Mouse (Mus musculus) lung, adult 18-20 months (tissue): ENCODE measurements around the gene Lce1g.

Experiments
- DNase-seq, 2 experiments: peaks; one replicate each; pipeline ENCODE4 v3.0.0; 2022; ENCODE audit warnings: mixed read lengths in 2 of 2

The Lce1g gene

GRCm38 (mm10) chr3:92752238-92752637, at the start of gene Lce1g:
Gene Lce1g, minus strand, starts transcription at chr3:92752338.
- DNase-seq, result no peak

DNA sequence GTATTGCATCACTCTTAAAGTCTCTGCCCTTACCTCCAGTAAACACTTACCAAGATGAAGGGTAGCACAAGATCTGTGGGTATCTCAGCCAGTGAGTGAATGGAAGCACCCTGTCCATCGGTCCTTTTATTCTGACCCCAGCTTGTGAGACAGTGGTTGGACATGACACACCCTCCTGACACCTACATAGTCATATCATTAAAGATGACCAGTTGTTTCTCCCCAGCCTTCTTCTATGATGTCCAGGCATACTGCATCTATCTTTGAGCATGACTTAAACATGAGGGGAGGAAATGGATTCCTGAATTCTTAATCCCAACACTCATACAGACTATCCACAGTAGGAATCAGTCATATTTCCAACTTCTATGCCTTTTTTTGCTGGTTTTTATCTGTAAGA, 38.3 kb upstream of the Lce1g start, which contains the start of gene Lce1j:
Lce1j (minus strand) TSS at position 101 of the 400 bp plus-strand sequence.
- no peak for DNase-seq

DNA sequence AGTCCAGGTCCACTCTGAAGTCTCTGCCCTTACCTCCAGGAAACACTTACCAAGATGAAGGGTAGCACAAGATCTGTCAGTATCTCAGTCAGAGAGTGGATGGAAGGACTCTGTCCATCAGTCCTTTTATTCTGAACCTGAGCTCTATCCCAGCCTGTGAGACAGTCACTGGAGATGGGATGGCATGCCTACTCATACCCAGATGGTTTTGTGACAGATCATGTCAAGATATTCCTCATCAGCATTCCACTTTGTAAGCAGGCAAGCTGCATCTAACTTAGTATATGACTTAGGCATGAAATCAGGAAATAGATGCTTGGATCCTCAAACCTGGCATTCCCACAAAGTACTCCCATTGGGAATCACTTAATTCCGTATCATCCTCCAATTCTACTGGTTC, 26.7 kb upstream of the Lce1g start, which contains the start of gene Lce1i:
Lce1i (minus strand) TSS at position 101 of the 400 bp plus-strand sequence.
- DNase-seq, result no peak

- DNase-seq, result no peak
Observed at GRCm38 (mm10) chr3:92771573-92771972, 19.4 kb upstream of the Lce1g start.

GRCm38 (mm10) chr3:92764965-92765364, 12.8 kb upstream of the Lce1g start, which contains the start of gene Lce1h:
Gene Lce1h, minus strand, starts transcription at chr3:92765065.
- DNase-seq, result no peak

DNA sequence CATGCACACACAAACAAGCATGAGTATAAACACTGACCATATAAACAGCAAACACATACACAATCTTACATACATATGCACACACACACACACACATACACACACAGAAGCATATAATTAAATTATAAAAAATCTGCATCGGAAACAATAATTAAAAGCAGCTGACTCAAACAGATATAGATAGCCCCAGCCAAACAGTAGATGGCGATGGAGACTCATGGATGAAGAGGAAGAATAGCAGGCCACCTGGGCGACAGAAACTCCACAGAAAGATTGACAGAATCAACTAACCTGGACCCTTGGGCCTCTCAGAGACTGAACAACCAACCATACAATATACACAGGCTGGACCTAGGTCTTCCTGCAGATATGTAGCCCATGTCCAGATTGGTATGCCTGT, 1.1 kb upstream of the Lce1g start:
- DNase-seq, result no peak

DNA sequence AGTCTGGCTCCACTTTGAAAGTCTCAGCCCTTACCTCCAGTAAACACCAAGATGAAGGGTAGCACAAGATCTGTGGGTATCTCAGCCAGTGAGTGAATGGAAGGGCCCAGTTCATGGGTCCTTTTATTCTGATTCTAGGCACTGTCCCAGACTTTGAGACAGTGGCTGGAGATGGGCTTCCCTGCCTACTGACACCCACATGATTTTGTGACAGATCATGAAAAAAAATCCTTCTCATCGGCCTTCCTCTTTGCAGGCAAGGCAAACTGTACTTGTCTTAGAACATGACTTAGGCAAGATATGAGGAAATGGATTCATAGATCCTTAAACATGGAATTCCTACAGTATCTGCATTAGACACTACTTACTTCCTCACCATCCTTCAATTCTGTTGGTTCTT, 13.1 kb downstream of the Lce1g start, which contains the start of gene Gm38119:
Gm38119 (minus strand) TSS at position 101 of the 400 bp plus-strand sequence.
- DNase-seq, result no peak

GRCm38 (mm10) chr3:92722631-92723030, 29.5 kb downstream of the Lce1g start:
- no peak for DNase-seq

GRCm38 (mm10) chr3:92720250-92720649, 31.9 kb downstream of the Lce1g start, which contains the start of gene Lce1f:
Gene Lce1f, minus strand, starts transcription at chr3:92720350.
- no peak for DNase-seq

DNA sequence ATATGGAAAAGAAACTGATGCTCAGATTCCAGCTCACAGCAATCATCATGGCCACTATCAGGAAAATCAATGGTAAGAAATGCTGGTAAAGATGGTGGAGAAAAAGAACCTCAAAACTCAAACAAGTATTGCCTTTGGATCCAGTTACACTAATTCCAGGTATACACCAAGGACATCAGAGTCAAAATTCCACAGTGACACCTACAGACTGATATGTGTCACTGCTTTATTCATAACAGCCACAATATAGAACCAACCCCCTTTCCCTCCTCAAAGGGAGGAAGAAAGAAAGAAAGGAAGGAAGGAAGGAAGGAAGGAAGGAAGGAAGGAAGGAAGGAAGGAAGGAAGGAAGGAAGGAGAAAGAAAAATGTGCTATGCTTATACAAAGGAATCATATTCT, 37.0 kb downstream of the Lce1g start:
- no peak for DNase-seq

DNA sequence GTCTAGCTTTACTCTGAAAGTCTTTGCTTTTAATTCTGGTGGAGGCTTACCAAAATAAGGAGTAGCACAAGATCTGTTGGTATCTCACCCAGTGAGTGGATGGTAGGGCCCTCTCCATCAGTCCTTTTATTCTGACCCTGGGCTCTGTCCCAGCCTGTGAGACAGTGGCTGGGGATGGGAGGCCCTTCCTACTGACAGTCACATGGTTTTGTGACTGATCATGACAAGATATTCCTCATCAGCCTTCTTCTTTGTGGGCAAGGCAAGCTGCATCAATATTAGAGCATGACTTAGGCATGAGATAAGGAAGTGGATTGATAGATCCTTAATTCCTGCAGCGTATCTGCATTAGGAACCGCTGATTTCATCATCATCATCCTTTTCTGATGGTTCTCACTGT, 43.2 kb downstream of the Lce1g start, which contains the start of gene Lce1e:
Lce1e (minus strand) TSS at position 101 of the 400 bp plus-strand sequence.
- no peak for DNase-seq
